Mouse (Mus musculus) gonadal fat pad, adult 2 months (tissue): ENCODE results near the gene Fnip1. TPM values are rescaled to one million over a fixed set of nuclear protein-coding genes. Genes with fewer than 3 reads are reported as not detected.
A peak's percentile ranks its signal among the peaks of the same experiment; 100 is the strongest.

Experiments
- DNase-seq: peaks from one replicate; pipeline ENCODE4 v3.0.0-alpha.2; 2012; ENCODE audit warnings: low read depth
- polyA plus RNA-seq: library from polyadenylated mRNA; depleted of rRNA; stranded (reverse); fragments of >200 nt; gene quantifications from 2 replicates; pipeline ENCODE4 v1.2.3, GENCODE M21; 2012

The Fnip1 gene
- polyA plus RNA-seq, 1 experiment: 3.8 TPM

DNA sequence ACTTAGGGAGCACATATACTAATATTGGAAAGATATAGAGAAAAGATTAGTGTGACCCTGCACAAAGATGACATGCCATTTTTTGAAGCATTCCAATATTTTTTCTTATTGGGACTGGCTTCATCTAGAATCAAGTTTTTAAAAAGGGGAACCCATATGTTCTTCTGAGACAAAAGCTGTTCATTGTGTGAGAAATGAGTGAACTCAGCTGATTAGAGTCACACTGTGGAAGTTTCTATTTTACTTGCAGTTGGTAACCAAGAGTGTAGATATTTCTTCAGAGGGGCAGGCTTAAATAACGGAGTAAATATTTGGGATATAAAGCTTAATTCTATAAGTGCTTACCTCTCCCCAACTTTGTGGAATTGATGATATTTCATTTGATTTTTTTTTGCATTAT is 20.2 kb downstream of the Fnip1 start:
- no peak for DNase-seq

DNA sequence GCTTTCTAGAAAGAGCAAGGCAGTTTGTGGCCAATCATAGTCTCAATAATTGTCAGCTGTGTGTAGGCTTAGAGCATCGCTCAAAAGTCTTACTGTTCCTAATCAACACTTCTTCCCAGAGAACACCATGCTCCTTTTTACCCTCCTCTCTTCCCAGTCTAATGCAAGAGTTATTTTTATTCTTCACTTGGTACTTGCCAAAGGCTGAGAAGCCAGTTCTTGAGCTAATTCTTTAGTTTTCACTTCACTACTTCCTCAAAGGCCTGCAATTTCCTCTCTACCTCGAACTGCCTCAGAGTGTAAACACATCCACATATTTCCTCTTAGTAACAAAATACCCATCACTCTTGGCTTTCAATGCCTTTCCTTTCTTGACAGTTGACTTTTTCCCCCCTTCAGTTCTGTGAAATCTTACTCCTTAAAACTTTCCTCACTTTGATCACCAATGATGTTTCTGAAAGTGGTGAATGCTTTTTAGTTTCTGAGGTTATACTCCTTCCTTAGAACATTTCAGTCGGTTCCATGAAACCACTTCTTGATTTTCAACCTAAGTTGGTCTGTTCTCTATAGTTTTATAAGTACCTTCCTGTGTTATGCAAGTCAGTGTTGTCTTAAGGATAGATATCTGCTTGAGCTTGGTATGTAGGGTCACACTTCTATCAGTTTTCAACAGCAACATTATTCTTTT is 26.7 kb downstream of the Fnip1 start:
- DNase-seq: no peak

- no peak for DNase-seq
Measured at GRCm38 (mm10) chr11:54472231-54472630, 34.2 kb downstream of the Fnip1 start.

DNA sequence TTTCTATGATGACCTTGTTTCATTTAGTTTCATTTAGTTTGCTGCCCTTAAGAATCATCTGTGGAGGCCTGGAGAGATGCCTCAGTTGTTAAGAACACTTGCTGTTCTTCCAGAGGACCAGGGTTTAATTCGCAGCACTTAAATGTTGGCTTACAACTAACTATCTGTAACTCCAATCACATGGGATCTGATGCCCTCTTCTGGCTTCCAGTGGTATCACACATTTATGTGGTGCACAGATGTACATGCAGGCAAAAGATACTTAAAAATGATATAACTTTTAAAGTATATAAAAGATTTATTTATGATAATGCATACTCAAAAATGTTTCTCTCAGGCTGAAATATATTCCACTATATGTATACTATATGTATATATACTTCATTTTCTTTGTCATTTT is 40.4 kb downstream of the Fnip1 start:
- DNase-seq: no peak

DNA sequence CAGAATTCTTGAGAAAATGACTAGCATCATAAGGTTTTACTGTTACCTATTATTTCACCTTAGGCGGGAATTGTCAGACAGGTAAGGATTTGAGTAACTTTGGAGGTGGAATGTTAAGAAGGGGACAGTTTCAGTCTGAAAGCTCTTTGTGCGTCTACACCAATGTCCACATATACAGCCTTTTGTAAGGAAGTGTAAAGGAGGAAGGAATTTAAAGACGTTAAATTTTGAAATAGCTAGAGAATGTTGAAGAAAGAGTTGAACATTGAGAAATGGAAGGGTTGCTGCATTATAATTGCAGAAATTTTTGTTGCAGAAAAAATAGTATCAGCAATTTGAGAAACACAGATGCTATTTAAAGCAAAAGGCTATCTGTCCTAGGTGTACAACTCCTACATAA is 48.0 kb downstream of the Fnip1 start:
- no peak for DNase-seq

DNA sequence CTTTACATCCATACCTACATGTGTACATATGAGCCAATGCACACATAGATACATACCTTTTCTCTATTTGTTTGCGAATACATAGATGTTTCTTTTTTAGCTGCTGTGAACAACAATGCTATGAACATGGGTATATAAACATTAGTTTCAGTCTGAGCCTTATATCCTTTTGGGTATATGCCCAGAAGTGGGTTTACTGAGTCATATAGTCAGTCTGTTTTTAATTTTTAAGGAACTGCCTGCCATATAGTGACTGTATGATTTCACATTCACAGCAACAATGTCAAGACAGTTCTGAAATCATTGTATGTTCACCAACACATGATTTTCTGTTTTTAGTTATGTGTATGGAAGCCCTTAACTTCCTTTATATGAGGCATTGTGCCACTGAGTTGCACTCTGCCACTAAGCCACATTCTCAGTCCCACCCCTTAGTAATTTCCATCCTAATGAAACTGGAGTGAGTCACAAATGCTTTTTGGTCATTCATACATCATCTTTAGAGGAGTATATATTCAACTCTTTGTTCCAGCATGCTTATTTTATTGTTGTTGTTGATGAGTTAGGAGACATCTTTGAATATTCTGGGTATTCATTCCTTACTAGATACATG is 54.1 kb downstream of the Fnip1 start:
- no peak for DNase-seq

DNA sequence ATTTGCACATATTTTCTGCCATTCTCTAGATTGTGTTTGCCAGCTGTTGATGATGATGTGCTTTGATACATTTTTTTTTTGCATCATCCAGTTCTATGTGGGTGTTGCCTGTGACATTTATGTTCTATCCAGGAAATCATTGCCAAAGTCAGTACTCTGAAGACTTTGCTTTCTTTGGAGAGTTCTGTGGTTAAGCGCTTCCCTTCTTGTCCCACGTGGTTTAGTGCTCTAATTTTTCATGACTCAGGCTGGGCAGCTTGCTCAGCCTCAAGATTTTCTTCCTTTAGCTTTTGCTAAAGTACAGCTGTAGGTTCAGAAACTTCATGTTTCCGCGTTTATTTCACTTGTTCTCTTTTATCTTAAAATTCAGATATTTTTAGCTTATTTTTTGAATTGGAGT is 54.6 kb downstream of the Fnip1 start:
- DNase-seq: no peak

- no peak for DNase-seq
Measured at GRCm38 (mm10) chr11:54499838-54500237, 61.8 kb downstream of the Fnip1 start.

DNA sequence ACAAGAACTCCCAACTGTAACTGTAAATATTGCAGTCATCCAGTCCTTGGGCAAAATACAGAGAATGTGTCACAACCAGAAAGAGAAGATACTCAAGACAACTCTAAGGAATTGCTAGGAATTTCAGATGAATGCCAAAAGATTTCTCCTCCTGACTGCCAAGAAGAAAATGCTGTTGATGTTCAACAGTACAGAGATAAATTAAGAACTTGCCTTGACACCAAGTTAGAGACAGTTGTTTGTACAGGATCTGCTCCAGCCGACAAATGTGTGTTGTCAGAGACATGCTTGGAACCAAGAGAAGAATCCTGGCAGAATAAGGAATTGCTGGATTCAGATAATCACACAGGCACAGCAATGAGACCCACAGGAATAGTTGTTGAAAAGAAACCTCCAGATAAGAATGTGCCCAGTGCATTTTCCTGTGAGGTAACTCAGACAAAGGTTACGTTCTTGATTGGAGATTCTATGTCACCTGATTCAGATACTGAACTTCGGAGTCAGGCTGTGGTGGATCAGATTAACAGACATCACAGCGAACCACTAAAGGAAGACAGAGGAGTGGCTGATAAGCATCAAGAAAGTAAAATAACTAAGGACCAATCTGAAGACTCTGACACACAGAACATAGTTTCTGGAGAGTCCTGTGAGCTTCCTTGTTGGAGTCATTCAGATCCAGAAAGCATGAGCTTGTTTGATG is 64.7 kb downstream of the Fnip1 start:
- DNase-seq: peak; percentile 41

GRCm38 (mm10) chr11:54513584-54513983 is 75.6 kb downstream of the Fnip1 start:
- no peak for DNase-seq

GRCm38 (mm10) chr11:54521927-54522528 is 84.0 kb downstream of the Fnip1 start:
- DNase-seq: no peak

- peak; percentile 86 for DNase-seq
Measured at GRCm38 (mm10) chr11:54522529-54523430, 84.8 kb downstream of the Fnip1 start, which contains the start of gene Rapgef6. TSS of gene Rapgef6 (plus strand) at chr11:54522847.

DNA sequence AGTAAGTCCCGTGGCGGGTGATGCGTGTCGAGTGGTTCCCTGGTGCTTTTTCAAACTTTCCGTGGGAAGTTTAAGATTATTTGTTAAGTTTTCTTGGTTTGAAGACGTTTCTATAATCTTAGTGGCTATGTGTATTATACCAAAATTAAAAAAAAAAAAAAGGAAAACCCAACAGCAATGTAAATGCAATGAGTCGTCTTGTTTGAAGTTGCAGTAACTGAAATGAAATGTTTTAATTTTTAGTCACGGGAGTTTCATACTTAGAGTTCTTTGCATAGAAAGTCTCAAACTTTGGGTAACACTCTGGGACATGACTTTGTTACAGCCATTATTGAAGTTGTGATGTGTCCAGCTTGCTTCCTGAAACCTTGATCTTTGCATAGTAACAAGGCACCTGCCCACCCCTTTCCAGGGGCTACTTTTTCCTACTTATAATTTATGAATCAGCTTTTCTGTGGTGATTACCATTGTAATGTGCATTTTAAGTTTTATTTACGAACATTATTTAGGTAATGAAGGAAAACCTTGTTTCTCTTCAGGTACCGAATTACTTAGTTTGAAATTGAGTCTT is 85.5 kb downstream of the Fnip1 start:
- DNase-seq: no peak

- no peak for DNase-seq
Measured at GRCm38 (mm10) chr11:54528002-54528401, 90.0 kb downstream of the Fnip1 start.

DNA sequence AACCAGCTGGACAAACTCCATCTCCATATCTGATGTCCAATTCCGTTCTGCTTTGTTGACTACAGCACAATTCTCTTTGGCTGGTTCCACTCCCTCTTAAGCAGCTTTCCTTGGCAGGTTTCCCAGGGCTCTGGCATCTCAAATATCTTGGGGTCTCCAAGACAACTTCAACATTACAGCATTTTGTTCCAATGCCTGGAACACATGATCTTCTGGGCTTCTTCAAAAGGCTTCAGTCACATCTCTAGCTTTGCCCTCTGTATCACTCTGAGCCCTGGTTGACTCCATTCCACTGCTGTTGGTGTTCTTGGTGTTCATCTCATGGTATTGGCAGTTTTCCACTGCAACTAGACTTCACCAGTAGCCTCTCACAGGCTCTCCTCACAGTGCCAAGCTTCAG is 92.4 kb downstream of the Fnip1 start:
- DNase-seq: no peak

DNA sequence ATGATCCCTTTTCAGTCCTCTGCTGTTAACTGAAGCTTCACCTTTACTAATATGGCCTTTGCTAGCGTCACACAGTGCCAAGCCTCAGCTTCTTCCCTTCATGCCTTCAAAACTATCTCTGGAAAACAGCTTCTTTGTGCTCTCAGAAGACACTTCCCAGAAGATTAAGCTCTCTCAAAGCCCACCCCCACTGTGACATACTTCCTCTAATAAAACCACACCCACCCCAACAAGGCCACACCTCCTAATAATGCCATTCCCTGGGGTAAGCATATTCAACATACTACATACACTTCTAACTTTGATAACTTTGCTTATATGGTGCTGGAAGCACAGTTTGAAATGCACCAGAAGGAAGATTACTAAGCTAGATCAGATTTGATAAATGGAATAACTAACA is 92.9 kb downstream of the Fnip1 start:
- no peak for DNase-seq

GRCm38 (mm10) chr11:54533834-54534233 is 95.8 kb downstream of the Fnip1 start:
- DNase-seq: no peak

DNA sequence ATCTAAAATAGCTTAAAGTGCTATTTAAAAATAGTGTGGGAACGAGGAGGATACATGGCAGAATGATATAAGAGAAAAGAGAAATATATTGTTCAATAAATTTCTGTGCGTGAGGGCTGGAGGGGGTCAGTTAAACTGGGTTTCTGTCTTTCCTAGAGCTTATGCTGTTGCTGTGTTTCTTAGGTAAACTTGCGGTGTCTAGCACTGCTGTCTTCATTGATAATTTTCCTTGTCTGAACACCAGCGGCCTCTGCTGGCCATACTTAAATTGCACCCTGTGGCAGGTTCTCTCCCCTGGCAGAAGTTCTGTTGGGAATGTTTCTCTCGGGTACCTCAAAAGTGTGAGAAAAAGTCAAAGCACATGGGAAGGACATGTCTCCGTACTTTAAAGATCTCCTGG is 96.9 kb downstream of the Fnip1 start:
- no peak for DNase-seq

- no peak for DNase-seq
Measured at GRCm38 (mm10) chr11:54539031-54539430, 101.0 kb downstream of the Fnip1 start.

GRCm38 (mm10) chr11:54539486-54539885 is 101.5 kb downstream of the Fnip1 start:
- DNase-seq: no peak

- DNase-seq: no peak
Measured at GRCm38 (mm10) chr11:54540328-54540727, 102.3 kb downstream of the Fnip1 start.
